Mouse (Mus musculus): ENCODE data around the gene Arl15.

DNA sequence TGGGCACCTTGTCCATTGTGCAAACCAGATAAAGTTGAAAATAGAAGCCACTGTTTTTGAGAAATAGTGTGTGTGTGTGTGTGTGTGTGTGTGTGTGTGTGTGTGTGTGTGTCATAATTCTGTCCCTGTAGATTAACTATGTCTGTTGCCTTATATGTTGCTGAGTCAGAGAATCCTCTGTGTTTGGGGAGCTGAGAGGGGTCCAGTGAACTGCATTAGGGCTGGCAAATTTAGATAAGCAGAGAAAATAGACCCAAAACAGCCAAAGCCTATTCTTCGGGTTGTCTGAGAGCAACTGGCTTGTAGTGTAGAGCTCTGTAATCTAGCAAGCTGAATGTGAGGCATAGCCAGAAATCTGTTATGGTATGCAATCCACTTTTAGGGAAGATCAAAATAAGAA lies 348.9 kb downstream of the Arl15 start:
- TF ChIP-seq POLR2A (IDR thresholded peaks at IDR 0.05; ENCODE audit: low read depth, low read length) (no peak), CTCF (IDR thresholded peaks at IDR 0.05; ENCODE audit: extremely low read depth, insufficient read depth, insufficient read length, insufficient replicate concordance) (no peak)
